Mouse (Mus musculus): ENCODE data around the gene Tfap4.
"Not testable (repeated sequence)": the region's sequence is repeated elsewhere in the genome, so short reads cannot be mapped to it uniquely, and the experiment has no call there.

The Tfap4 gene

DNA sequence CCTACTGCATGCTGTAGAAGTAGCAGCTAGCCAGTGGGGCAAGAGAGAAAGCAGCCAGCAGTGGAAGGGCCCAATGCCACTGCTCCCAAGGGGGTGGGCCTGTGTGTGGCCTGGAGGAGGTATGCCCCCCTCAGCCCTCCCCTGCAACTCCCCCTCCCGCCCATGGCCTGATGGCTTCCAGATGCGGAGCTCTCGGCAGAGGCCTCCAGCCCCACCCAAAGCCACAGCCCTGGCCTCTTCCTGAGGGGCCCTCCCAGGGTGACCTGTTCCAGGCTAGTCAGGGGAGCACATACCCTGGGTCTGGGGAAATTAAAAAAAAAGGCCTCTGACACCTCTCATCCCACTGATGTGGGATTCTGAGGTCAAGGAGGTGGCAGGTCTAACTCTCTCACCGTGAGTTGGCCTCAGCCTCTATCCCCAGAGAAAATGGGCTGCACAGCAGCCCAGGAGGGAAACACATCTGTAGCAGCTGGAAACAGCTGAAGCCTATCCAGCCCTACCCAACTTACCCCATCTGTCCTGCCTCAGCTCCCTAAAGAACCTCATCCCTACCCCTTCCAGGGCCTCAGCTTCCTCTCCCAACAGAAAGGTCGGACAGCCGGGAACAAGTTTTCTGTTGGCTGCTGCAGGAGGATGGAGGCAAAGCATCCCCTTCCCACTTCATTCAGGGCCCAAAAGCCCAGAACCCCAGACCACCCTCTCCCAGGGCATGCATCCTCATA, 6.7 kb downstream of the Tfap4 start:
- DNase-seq (ENCODE audit: low spot score in 2 of 2) = peak in 1 of 2 experiments; percentile 23

DNA sequence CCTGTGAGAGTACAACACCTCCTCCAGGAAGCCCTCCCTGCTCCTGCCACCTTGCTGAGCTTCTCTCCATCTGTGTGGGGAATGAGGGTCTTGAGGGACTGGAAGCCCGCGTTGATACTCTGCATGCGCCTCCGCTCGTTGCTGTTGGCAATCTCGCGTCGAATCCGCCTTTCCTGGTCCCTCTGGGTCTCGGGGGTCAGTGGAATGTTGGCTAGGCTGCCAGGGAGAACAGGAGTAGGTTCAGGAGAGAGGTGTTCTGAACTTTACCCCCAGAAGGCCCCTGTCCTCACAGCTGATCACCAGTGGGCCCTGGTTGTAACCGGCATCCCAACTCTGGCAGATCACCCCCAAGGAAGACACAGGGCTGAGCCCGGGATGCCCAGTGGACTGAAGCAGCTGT, 7.8 kb downstream of the Tfap4 start:
- no peak for DNase-seq (ENCODE audit: low spot score in 2 of 2)

DNA sequence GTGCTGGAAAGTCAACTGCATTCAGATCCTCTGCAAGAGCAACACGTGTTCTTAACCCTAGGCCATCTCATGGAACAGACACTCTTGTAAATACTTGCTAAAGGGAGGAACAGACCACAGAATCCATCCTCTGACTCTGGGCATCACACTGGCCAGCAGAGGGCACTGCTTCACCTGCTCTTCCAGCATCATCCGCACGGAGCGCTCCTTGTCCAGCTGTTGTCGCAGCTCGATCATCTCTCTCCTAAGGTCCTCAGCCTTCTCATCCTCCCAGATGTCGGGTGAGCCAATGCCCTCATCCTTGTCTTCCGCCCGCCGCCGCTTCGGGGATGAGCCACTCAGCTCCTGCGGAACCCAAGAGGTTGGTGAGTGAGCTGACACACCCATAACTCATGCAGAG, 8.6 kb downstream of the Tfap4 start:
- peak; percentile 33 to 59 for DNase-seq (ENCODE audit: low spot score in 2 of 2)

DNA sequence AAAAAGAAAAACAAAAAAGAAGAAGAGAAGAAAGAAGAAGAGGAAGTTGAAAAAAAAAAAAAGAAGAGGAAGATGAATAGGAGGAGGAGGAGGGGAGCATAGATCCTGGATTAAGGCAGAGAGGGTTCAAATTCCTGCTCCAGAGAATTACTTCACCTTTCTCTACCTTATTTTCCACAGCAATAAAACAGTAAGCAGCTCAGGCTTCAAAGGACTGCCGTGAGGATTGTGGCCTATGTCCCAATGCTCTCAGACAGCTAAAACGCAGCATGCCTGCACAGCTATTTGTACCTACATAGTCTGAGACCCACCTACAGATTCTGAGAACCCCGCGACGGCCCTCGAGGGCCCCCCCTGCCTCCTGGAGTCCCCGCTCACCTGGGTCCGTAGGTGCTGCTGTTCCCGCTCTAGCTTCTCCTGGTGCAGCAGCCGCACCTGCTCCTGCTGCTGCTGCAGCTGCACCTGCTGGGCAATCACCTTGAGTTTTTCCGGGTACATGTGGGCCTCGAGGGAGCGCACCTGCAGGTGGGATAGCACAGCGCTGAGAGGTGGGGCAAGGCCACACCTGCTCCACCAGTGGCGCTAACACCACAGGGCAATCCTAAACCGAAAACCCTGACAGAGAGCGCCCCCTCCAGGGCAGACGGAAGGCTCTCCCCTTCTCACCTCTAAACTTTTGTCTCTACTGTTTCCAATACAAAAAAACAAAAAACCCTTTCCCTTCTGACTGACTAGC, 10.5 kb downstream of the Tfap4 start:
- no peak for DNase-seq (ENCODE audit: low spot score in 2 of 2)

DNA sequence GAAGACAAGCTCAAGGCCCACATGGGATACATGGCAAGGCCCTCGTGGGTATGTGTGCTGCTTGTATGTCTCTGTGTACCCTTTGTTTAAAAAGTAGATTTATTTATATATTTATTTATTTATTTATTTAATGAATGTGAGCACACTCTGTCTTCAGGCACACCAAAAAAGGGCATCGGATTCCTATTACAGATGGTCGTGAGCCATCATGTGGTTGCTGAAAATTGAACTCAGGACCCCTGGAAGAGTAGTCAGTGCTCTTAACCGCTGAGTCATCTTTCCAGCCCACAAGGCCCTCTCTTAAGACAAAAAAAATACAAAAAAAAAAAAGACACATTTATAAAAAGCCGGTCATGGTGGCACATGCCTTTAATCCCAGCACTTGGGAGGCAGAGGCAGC, 12.0 kb downstream of the Tfap4 start:
- DNase-seq (ENCODE audit: low spot score in 2 of 2) = no peak

DNA sequence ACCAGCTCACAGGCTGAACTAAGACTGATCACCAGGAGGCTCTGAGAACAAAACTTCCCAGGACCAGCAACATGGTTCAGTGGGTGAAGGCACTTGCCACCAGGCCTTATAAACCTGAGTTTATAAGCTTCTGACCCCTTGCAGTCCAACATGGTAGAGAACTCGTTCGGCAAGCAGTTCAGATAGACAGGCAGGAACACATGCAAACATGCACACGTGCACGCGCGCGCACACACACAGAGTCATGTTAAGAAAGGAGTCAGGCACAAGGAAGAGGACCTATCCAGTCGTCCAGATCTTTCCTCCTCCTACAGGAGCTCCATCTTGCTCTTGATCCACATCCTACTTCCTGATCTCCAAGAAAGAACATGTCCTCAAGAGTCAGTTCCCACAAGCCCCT, 12.8 kb downstream of the Tfap4 start:
- DNase-seq (ENCODE audit: low spot score in 2 of 2) = no peak

DNA sequence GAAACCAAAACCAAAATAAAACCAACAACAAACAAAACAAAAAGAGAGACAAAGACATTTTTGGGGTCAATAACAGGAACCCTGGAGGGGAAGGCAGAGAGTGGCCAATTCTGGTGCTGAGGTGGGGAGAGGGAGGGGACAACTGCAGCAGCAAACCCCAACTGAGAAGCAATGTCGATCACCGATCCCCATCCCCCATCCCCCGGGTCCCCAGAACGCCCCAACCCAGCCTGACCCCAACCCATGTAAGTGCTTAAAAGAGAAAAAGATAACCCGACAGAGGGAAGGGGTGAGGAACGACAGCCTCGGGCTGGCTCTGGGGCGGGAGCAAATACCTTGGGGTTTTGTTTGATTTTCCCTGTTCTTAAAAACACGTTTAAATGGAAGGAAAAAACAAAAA, 14.8 kb downstream of the Tfap4 start:
- DNase-seq (ENCODE audit: low spot score in 2 of 2) = no peak

DNA sequence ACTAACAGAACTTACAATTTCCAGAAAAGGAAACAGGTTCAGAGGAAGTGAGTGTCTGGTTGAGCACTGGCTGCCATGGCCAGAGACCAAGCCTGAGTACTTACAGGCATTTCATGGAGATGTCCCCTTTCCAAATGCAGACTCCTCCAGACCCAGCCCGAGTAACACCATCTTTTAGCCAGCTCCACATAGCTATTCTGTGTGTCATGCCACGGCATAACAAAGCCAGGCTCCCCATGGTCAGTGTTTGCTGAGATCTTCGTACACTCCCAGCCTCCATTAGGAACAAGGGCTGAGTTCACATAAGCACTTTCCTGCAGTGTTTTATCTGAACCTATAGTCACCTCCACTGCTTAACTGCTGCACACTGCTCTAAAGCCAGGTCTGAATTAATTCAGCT, 16.4 kb downstream of the Tfap4 start:
- DNase-seq (ENCODE audit: low spot score in 2 of 2) = no peak

DNA sequence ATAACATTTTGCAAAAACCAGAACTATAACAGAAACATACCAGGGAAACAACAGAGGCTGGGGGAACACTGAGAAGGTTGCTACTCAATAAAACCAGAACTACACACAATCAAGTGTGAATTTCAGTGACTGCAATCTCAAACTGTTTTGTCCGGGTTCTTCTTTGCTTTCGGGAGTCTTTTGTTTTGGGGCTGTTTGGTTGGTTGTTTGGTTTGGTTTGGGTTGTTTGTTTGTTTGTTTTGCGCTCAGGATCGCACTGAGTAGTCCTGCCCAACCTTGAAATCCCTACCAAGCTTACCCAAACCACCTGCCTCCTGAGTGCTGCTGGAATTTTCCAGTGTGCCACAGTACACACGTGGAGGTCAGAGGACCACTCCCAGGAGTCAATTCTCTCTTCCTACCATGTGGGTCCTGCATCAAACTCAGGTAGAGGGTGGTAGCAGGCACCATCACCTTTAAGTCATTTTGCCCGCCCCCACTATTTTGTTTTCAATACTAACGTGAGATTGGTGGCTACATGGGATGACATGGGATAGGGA, 17.3 kb downstream of the Tfap4 start:
- no peak for DNase-seq (ENCODE audit: low spot score in 2 of 2)

DNA sequence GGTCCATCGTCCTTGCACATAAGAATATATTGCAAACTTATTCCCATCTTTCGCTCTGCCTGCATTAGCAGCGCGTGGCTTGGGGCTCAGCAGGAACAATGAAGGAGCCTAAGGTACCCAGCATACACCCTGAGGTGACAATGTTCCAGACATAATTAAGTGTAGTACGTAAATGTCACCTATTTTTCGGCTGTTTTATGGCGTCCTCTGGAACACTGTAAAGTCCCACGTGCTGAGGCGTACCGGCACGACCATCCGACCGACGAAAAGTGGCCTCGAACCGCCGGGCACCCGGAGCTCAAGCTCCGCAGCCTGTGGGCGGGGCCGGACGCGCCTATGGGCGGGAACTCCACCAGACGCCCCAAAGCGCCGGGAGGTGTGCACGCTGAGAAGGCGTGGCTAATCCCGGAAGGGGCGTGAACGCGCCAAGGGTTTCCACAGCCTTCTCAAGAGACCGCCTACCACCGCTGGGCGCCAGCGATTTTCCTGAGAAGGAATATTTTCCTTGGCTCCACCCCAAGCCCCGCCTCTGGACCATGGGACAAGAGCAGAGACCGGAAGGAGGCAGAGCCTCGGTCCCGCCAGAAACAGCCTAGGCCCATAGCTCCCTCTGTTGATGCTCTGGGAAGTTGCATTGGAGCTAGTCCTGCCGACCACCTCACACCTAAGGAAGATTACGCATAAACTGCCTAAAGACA, 18.0 kb downstream of the Tfap4 start, which contains the start of gene Srl:
Gene Srl (minus strand): TSS at position 316 of the 698 bp plus-strand sequence.
- peak; percentile 100 for DNase-seq (ENCODE audit: low spot score in 2 of 2)

DNA sequence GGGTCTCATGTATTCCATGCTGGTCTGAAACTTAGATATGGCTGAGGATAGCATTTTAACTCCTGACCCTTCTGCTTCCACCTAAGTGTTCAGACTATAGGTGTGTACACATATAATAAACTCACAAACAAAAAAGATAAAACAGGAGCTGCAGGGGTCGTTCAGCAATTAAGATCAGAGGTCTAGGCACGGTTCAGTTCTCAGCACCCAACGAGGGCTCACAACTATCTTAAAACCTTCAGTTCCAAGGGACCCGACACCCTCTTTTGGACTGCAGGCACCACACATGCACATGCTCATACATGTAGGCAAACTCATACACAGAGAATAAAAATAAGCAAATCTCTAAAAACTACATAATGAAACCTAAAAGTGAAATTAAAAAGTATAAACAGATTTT, 18.6 kb downstream of the Tfap4 start:
- DNase-seq (ENCODE audit: low spot score in 2 of 2) = no peak

DNA sequence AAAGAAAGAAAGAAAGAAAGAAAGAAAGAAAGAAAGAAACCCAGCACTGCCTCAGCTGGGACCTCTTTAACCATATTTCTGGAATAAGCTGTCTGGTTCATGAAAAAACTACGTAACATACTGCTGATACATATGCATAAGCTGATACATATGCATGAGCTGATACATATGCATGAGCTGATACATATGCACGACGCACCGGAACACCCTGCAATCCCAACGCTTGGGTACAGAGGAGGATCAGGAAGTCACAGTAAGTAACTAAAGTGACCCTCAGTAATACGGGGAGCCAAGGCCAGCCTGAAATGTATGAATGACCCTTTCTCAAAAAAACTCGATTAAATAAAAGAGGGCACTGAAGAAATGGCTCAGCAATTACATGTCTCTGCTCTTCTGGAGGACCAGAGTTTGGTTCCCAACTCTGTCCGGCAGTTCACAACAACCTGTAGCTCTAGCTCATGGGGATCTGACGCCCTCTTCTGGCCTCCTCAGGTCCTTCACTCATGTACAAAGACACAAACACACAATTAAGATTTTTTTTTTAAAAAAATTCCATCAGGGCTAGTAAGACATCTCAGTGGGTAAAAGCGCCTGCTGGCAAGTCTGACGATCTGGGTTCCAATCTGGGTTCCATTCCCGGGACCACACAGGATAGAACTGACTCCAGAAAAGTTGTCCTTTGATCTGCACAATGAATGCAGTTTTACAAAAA, 19.4 kb downstream of the Tfap4 start:
- no peak for DNase-seq (ENCODE audit: low spot score in 2 of 2)

DNA sequence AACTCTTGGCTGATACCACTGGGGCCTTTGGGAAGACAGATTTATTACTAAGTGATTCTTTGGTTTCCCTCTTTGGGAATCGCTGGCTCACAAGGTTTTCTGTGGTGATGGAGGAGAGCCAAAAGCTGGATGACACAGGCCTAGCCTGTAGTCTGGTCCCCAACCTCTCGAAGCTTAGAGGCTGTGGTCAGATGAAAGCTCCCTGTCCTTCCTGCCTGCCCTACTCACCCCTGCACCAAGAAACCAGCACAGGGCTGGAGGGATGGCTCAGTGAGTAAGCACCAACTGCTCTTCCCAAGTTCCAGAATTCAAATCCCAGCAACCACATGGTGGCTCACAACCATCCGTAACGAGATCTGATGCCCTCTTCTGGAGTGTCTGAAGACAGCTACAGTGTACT, 20.1 kb downstream of the Tfap4 start:
- no peak for DNase-seq (ENCODE audit: low spot score in 2 of 2)

DNA sequence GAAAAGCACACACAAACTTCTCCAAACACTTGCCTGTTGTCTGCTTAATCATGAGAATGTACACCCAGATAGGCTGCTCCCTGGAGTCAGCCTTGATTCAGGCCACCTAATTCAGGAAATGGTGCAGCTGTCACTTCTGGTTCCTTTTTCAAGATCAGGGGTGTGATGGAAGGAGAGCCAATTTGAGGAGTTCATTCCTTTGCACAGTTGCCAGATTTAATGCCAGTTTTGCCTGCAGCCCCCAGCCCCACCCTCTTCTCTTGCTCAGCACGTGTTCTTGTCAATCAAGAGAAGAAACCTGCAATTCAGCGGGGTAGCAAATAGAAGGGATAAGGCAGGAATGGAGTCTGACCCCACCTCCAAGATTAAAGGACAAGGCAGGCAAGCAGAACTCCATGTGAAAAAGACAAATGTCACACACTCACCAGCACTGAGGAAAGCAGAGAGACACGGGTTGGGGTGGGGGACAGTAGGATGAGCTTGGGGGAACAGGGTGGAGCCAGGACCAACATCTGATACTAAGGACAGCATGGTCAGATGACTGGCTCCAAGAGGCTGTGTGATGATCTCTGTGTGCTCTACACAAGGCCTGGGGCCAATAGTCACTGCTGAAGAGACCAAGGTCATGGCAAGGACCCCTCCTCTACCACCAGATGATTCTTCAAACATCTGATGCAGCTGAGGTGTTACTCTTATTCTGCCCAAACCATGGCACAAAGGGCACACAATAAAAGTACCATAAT, 21.9 kb downstream of the Tfap4 start:
- DNase-seq (ENCODE audit: low spot score in 2 of 2) = no peak

DNA sequence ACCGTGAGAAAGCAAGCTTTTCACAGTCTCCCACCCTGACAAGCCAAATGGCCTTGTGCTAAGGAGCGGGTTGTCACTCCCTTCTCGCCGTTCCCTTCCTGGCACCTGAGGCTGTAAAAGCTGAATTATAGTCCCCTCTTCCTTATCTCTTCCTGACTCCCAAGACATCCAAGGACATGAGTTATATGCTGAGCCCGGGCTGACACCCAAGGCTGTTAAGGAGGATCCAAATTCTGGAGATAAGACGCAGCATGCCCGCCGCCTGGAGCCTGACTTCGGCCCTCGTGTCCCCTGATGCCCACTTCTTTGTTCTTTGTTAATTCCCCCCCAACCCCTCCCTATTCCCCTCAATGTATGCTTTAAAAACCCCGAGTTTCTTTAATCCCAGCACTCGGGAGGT, 32.3 kb downstream of the Tfap4 start:
- DNase-seq (ENCODE audit: low spot score in 2 of 2) = not testable (repeated sequence)

DNA sequence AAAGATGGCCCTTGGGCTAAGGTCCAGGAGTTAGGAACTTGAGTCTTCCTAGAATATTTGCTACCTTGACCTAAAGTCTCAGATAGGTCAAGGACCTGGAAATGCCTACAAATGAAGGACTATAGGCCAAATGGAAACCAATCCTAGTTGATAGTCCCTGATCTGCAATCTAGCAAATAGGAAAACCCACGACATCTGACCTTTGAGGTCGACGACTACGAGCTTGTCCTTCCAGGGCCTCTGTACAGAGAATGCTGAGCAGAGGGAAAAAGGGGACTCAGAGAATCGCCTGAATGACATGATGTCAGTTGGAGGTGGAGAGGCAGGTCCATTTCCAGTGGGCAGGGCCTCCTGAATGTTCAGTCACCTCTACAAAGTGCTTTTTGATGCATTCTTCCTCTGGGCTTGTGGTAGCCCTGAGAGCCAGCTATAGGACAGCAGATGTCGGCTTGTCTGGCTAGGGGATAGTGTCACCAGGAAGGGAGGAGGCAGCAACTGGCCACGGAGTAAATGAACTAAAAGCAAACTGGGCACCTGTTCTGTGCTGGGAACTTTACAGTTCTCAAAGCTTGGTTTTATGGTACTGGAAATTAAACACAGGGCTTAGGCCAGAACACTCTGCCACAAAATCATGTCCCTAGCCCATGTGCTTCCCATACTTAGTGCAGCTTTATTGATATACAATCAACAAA, 36.2 kb downstream of the Tfap4 start:
- DNase-seq (ENCODE audit: low spot score in 2 of 2) = no peak

DNA sequence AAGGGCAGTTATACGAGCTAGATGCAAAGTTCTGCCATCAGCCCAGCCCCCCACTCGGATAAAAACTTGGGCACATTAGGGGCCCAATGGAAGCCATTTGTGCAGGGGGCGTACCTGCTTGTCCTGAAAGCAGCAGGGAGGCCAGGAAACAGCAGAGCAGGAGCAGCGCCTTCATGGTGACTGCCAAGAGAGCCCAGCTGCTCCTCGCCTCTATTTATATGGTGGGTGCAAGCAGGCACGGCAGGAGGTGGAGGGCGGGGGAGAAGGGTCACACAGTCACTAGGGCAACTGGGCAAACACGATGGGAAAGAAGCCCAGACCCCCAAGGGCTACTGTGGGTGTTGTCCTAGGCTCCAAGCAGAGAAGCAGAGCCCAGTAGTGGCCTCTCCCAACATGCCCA, 36.8 kb downstream of the Tfap4 start:
- DNase-seq (ENCODE audit: low spot score in 2 of 2) = no peak

DNA sequence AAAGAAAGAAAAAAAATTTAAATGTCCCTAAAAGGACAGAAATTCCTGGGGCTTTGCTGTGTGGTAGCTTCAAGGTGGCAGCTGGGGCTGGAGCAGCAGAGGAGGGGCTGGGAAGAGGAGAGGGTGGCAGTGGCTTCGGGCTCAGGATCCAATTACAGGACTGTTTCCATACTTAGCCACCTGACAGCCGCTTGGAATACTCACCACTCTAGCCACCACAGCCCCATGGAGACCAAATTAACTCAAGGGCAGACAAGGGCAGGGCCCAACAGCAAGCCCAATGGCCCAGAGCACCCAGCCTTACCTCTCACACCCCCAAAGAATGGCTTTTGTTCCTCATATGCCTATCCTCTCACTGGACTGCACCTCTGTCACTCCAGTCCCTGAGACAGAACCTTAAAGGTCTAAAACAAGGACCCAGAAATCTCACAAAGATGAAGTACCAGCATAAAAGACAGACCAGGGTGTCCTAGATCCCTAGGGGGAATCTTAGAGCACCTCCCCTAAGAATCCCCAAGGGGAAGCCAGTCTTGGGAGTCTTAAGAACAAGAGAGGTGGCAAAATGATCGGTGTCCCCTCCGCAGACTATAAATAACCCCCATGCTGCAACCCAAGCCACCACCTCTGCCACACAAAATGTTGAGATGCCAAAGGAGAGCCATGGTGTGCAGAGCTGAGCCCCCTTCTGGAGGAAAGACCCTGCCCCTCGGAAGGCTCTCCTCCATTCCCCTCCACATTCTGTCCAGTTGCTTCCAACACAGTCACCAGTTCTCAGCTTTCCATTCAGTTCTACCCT, 37.7 kb downstream of the Tfap4 start:
- DNase-seq (ENCODE audit: low spot score in 2 of 2) = no peak

DNA sequence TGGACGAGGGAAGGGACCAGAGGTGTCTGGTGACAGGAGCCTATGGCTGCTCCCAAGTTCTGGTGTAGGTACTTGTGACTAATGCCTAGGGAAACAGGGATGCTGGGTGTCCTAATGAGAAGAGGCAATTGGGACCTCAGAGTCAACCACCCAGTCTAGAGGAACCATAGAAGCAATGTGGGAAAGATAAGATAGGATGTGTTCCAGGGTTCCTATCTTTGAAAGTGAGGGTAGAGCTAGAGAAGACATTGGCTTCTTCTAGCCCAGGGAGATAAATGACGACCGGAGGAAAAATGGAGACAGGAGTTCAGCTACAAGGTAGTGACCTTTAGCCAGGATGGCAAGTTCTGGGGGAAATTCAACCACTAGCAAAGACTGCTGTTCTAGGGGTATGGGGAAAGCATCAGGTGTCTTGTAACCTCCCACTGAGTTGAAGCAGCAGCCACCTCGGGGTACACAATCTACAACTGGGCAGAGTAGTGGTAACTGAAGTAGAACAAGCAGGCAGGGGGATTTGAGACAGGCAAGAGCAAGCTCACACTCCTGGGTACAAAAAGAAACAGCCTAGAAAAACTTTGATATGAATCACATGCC, 38.5 kb downstream of the Tfap4 start:
- no peak for DNase-seq (ENCODE audit: low spot score in 2 of 2)

Measured in urinary bladder, postnatal 36 days (tissue).